Comparison of ENCODE assay signal across 8 mouse cellular contexts in the genomic region with DNA sequence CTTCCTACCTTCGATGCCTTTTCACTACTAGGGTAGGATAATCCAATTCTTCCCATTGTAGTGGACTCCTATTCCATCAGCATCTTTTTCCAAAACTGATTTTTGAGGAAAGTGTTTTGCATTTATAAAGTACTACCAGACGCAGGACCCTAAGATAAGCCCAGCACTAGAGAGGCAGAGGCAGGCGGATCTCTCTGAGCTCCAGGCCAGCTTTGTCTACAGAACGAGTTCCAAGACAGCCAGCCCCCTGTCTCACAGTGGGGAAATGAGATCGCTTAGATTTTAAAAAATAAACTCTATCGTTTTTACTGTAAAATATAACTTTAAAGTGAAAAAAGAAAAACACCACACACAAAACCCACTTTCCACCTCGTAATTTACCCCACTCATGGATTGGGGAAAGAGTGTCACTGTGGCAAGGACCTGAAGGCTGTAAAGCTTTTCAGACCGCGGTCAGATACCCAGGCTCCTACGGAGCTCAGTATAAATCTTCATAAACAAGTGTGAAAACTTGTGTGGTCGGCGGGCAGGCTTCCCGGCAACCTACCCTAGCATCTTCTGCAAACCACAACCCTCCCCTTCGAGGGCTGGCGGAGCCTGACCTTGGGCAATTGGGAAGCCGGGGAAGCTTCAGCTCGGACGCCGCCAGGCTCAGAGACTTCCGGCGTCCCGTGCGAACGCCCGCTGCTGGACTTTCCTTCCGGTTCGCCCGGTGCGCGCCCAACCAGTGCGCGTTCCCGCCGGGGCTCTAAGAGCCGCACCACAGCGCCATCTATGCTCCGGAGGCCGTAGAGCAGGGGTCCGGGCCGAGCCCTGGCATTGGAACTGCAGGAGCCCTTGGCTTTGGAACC. TPM values are rescaled to one million over a fixed set of nuclear protein-coding genes. Genes with fewer than 3 reads are reported as not detected.
DNase-seq lines count a peak whose midpoint lies in the region; ATAC-seq lines count a peak whose summit lies in the region.

Smim8 (minus strand) TSS at position 747 of the 851 bp plus-strand sequence.

- 6% methylated on average over 40 of the region's 40 CpGs for WGBS in hindbrain, embryonic 13.5 days

- peak within 1 kb of the TSS; percentile 85 for H3K27ac ChIP-seq in hindbrain, embryonic 13.5 days

- no peaks in the 10 kb centered on the region for H3K9me3 ChIP-seq in hindbrain, embryonic 13.5 days

- peak within 1 kb of the TSS; percentile 61 for H3K4me3 ChIP-seq in hindbrain, embryonic 13.5 days

- peaks cover 9% of the 10 kb centered on the region for H3K4me1 ChIP-seq in hindbrain, embryonic 13.5 days (replicated peaks)

- H3K4me2 ChIP-seq in hindbrain, embryonic 13.5 days: peak within 1 kb of the TSS; percentile 71

- H3K27me3 ChIP-seq in hindbrain, embryonic 13.5 days: no peaks in the 10 kb centered on the region

- peak; percentile 96 for ATAC-seq in hindbrain, embryonic 13.5 days (ENCODE audit: low FRiP score)

- H3K36me3 ChIP-seq in hindbrain, embryonic 13.5 days: no peaks in the 10 kb centered on the region

- H3K9ac ChIP-seq in hindbrain, embryonic 13.5 days: peak within 1 kb of the TSS; percentile 75

- DNase-seq in Muller cell, postnatal 12 days (ENCODE audit: inconsistent ontology term): peak; percentile 95
- peak; percentile 90 for DNase-seq in cerebellum, adult 9-11 months
- peak; percentile 69 to 86 for DNase-seq in frontal cortex, postnatal 10 days (ENCODE audit: low spot score in 2 of 2)
- peak; percentile 80 to 96 for DNase-seq in layer of hippocampus, postnatal 25 days (ENCODE audit: extremely low spot score in 1 of 2, low spot score in 1 of 2)
- DNase-seq in lung, postnatal 25 days (ENCODE audit: low spot score): peak; percentile 88
- DNase-seq in retina, embryonic 14.5 days (ENCODE audit: low spot score): peak; percentile 96
- DNase-seq in thymus, postnatal 4 days: peak; percentile 96

RNA-seq across cellular contexts. Expression of gene Smim8, which starts in this region (rescaled TPM):
- 50.8 and 55.0 TPM in 2 replicates for polyA plus RNA-seq in hindbrain, embryonic 13.5 days (2015; fragmentation: Nextera tagmentation; extraction: Ambion mirVana)
- 10 to 100 TPM; 22.4 to 28.2 TPM for total RNA-seq in layer of hippocampus, postnatal 25 days (2021)

Comparison
In these comparisons a context has a peak if more than half of its experiments do, and no peak if none do; other contexts are left out.
1. Peak in every context shown above with its lines: DNase-seq, ATAC-seq, H3K4me3 ChIP-seq and H3K27ac ChIP-seq.